Mouse (Mus musculus): ENCODE data around the gene Pcnx3. TPM values are rescaled to one million over a fixed set of nuclear protein-coding genes. Genes with fewer than 3 reads are reported as not detected.

Gene Pcnx3
- total and polyA plus RNA-seq, 3 experiments, result 7.1 to 34.5 (median 28.6) TPM

GRCm38 (mm10) chr19:5695849-5696462 lies 7.2 kb upstream of the Pcnx3 start:
- dilution Hi-C loops (cut with MboI; ENCODE audit: extremely low pct_ligation_motif_present, extremely low pct_unique_long_range_greater_than_20kb, low sequenced_read_pairs) (no loop called here), in situ Hi-C loops (cut with MboI; ENCODE audit: low pct_ligation_motif_present, low pct_unique_long_range_greater_than_20kb, low sequenced_read_pairs) (no loop called here)
- DNase-seq (ENCODE audit: extremely low read depth), result peak; percentile 77
- Histone ChIP-seq H3K4me2 (ENCODE audit: insufficient read depth, low read depth, poor library complexity, severe bottlenecking) (peak overlapping the region; percentile 47; the same call in 1 of the 2 replicates), H3K27me3 (replicated peaks) (no peaks in the 10 kb centered on the region), H3K36me3 (replicated peaks in 1 of 2; ENCODE audit: control insufficient read depth in 1 of 2, insufficient read depth in 1 of 2, low read length in 1 of 2) (peaks cover 63 to 98% of the 10 kb centered on the region in 2 experiments), H3K9ac (ENCODE audit: insufficient read depth, low read depth) (no peak overlapping the region; the same call in 1 of the 2 replicates), H3K4me3 (replicated peaks in 1 of 3; ENCODE audit: low read depth in 2 of 3, low read length in 2 of 3, poor library complexity in 1 of 3) (peak overlapping the region in 1 of 3 experiments; percentile 46), H3K4me1 (ENCODE audit: control insufficient read depth in 1 of 2, insufficient read depth in 2 of 2) (peaks cover 21 to 37% of the 10 kb centered on the region in 2 experiments), H3K9me3 (replicated peaks; ENCODE audit: low read length) (no peaks in the 10 kb centered on the region), H3K79me2 (replicated peaks; ENCODE audit: control insufficient read depth, extremely low read depth, insufficient read depth, poor library complexity, severe bottlenecking) (peaks cover 12% of the 10 kb centered on the region), H3K27ac (ENCODE audit: insufficient read depth, low read depth) (peak overlapping the region; percentile 50)
- TF ChIP-seq RAD21 (IDR thresholded peaks at IDR 0.05; ENCODE audit: low read depth, low read length) (no peak), ETS1 (conservative IDR thresholded peaks at IDR 0.05; ENCODE audit: low read depth, low read length) (peak; percentile 47), NRF1 (IDR thresholded peaks at IDR 0.05; ENCODE audit: low read depth, low read length) (peak; percentile 43; the same call in 1 of the 2 replicates), ZC3H11A (IDR thresholded peaks at IDR 0.05; ENCODE audit: low read depth, low read length) (no peak), TCF12 (IDR thresholded peaks at IDR 0.05; ENCODE audit: low read depth, low read length) (peak; percentile 14; the same call in 1 of the 2 replicates), BHLHE40 (IDR thresholded peaks at IDR 0.05; ENCODE audit: low read depth, low read length) (peak; percentile 97), POLR2A (IDR thresholded peaks at IDR 0.05; ENCODE audit: low read depth, low read length) (peak; percentile 33; the same call in 1 of the 2 replicates), MXI1 (IDR thresholded peaks at IDR 0.05; ENCODE audit: low read depth, low read length) (peak; percentile 74), USF2 (conservative IDR thresholded peaks at IDR 0.05; ENCODE audit: low read depth, low read length) (no peak), SIN3A (IDR thresholded peaks at IDR 0.05; ENCODE audit: low read length) (peak; percentile 65; the same call in 1 of the 2 replicates)

GRCm38 (mm10) chr19:5693801-5694200 lies 5.1 kb upstream of the Pcnx3 start:
- Histone ChIP-seq H3K9ac (ENCODE audit: insufficient read depth, low read depth) (no peak overlapping the region), H3K9me3 (replicated peaks; ENCODE audit: low read length) (no peaks in the 10 kb centered on the region), H3K36me3 (replicated peaks in 1 of 2; ENCODE audit: control insufficient read depth in 1 of 2, insufficient read depth in 1 of 2, low read length in 1 of 2) (peaks cover 48 to 83% of the 10 kb centered on the region in 2 experiments), H3K4me1 (ENCODE audit: control insufficient read depth in 1 of 2, insufficient read depth in 2 of 2) (peaks cover 29 to 46% of the 10 kb centered on the region in 2 experiments), H3K4me2 (ENCODE audit: insufficient read depth, low read depth, poor library complexity, severe bottlenecking) (no peak overlapping the region), H3K27me3 (replicated peaks) (no peaks in the 10 kb centered on the region), H3K27ac (ENCODE audit: insufficient read depth, low read depth) (no peak overlapping the region), H3K79me2 (replicated peaks; ENCODE audit: control insufficient read depth, extremely low read depth, insufficient read depth, poor library complexity, severe bottlenecking) (peaks cover 23% of the 10 kb centered on the region), H3K4me3 (replicated peaks in 1 of 3; ENCODE audit: low read depth in 2 of 3, low read length in 2 of 3, poor library complexity in 1 of 3) (no peak overlapping the region)
- TF ChIP-seq TBP (conservative IDR thresholded peaks at IDR 0.05; ENCODE audit: low read depth, low read length), result no peak
- TF ChIP-seq KAT2A (IDR thresholded peaks at IDR 0.05; ENCODE audit: insufficient replicate concordance, low read length), result no peak
- TF ChIP-seq GABPA (IDR thresholded peaks at IDR 0.05; ENCODE audit: insufficient replicate concordance, low read depth, low read length), result no peak
- TF ChIP-seq MYC (IDR thresholded peaks at IDR 0.05; ENCODE audit: low read depth, low read length), result no peak
- no peak for TF ChIP-seq BHLHE40 (IDR thresholded peaks at IDR 0.05; ENCODE audit: low read depth, low read length)
- in situ Hi-C loops (cut with MboI; ENCODE audit: low pct_ligation_motif_present, low pct_unique_long_range_greater_than_20kb, low sequenced_read_pairs) (no loop called here), dilution Hi-C loops (cut with MboI; ENCODE audit: extremely low pct_ligation_motif_present, extremely low pct_unique_long_range_greater_than_20kb, low sequenced_read_pairs) (no loop called here)
- DNase-seq (ENCODE audit: extremely low read depth), result no peak
